Mouse (Mus musculus) fibroblast of lung, adult 2 months (primary cell): Measurements from ENCODE around the gene Rimbp2.
"Not testable (repeated sequence)": the region's sequence is repeated elsewhere in the genome, so short reads cannot be mapped to it uniquely, and the experiment has no call there.

Experiments
- DNase-seq: peaks from one replicate; pipeline ENCODE4 v3.0.0-alpha.2; 2011; ENCODE audit warnings: low read depth

The Rimbp2 gene

GRCm38 (mm10) chr5:128744351-128744750, 208.9 kb downstream of the Rimbp2 start:
- DNase-seq: no peak

- DNase-seq: no peak
Measured at GRCm38 (mm10) chr5:128739838-128740171, 213.5 kb downstream of the Rimbp2 start.

DNA sequence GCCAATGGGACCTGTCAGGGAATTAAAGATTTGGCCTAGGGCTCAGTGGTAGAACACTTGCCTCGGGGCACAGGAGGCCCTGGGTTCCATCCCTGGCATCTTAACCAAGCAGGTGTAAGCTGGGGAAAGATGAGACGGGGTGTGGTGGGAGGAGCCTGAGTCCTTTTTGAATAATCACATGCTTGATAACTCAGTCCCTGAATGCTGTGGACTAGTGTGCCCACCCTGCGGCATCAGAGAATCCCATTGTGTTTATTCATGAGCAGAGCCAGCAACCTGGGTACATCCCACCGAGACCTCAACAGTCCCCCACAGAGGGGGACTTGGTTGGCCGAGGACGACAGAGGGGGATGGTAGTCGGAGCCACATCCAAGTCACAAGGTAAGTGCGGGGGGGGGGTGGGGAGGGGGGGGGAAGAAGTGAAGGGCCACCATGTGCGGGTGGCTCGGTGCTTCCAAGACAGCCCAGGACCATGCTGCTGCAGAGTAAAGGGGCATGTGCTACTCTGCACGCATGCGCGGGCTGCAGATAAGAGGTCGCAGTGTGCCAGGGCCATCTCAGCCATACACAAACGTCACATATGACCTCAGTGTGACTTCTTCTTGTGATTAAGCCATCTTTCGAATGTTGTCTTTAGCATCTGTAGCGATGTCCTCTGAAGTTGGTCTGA, 214.0 kb downstream of the Rimbp2 start:
- DNase-seq: no peak

- DNase-seq: no peak
Measured at GRCm38 (mm10) chr5:128735921-128736320, 217.4 kb downstream of the Rimbp2 start.

DNA sequence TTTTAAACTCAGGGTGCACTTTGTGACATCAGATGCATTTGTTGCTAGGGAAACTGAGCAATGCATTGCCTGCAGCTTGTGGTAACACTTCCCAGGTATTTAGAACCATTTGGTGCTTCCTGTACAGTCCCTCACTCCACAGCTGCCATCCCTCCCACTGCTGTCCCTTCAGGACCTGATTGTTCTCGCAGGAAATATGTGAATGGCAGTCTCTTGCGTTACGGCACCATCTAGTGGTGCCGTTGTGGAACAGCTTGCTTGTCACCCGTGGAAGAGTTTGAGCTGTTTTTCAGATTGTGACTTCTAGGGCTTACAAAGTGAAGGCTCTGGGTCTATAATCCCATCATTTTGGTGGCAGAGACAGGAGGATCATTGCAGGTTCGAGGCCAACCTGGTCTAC, 219.3 kb downstream of the Rimbp2 start:
- no peak for DNase-seq

DNA sequence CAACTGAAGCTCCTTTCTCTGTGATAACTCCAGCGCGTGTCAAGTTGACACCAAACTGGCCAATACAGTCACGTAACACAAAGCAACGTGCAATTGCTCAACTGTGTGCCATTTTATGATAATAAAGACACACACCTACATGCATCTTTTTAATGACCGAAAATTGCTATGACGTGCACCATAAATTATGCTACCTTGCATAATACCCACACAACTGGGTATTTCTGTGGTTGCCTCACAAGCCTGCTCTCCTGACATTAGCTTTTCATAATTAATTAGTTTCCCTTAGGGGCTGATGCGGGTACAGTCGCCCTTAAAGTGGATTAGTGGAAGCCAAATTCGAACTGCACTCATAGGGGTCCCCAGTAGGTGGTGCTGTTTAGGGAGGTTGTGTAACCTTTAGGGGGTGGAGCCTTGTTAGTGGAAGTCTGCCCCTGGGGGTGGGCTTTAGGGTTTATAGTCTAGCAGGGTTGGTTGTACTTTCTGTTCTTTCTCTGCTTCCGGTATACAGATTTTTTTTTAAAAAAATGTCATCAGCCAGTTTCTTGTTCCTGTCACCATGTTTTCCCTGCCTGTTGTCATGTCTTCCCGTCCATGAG, 220.8 kb downstream of the Rimbp2 start:
- no peak for DNase-seq

DNA sequence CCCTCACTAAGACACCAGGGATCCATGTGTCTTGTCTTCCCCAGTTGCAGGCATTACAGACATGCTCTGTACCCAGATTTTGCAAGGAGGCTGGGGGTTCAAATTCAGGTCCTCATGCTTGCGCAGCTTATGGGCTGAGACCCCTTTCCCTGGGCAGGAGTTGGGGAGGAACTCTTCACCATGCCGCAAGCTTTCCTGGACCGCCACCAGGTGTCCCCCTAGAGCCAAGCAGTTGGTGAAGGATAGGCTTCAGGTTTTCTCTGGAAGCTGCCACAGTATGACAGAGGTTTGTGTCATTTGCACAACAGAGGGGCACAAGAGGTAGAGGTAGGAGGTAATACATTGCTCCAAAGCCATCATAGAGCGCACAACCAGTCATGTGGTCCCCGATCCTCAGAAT, 222.7 kb downstream of the Rimbp2 start:
- no peak for DNase-seq

- no peak for DNase-seq
Measured at GRCm38 (mm10) chr5:128729341-128729740, 223.9 kb downstream of the Rimbp2 start.

- not testable (repeated sequence) for DNase-seq
Measured at GRCm38 (mm10) chr5:128720461-128720860, 232.8 kb downstream of the Rimbp2 start.

- DNase-seq: no peak
Measured at GRCm38 (mm10) chr5:128715171-128715570, 238.1 kb downstream of the Rimbp2 start.

DNA sequence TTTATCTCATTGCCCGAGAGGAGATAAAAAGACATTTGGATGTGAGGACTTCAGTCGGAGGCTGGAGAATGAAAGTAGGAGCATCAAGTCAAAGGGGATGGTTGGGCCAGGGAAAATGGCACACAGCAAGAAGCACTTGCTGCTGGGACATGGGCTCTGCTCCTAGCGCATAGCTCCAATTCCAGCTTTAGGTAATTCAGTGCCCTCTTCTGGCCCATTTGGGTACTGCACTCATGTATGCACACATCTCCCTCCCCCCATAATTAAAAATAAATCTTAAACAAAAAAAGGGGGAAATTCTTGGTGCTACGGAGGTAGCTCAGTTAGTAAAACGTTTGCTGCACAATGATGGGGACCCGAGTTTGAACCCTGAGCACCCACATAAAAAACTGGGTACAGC, 241.4 kb downstream of the Rimbp2 start:
- no peak for DNase-seq

GRCm38 (mm10) chr5:128710596-128710995, 242.7 kb downstream of the Rimbp2 start:
- no peak for DNase-seq

- no peak for DNase-seq
Measured at GRCm38 (mm10) chr5:128708929-128709328, 244.4 kb downstream of the Rimbp2 start.
